Mouse (Mus musculus) kidney, embryonic 14.5 days (tissue): ENCODE results near the gene Gm9999. TPM values are rescaled to one million over a fixed set of nuclear protein-coding genes. Genes with fewer than 3 reads are reported as not detected.

ENCODE experiments used
- ATAC-seq: fragments of 200-750 bp; cut with Nextera tagmentation; 2 replicates; pipeline ENCODE4 v1.8.0; 2017; ENCODE audit warnings: moderate number of reproducible peaks, mild to moderate bottlenecking, moderate TSS enrichment, moderate library complexity; ENCODE audit not compliant: low FRiP score, low TSS enrichment
- H3K27ac ChIP-seq: fragments of 300-500 bp; sonication (generic); 2 replicates; pipeline ENCODE4 v1.5.1; 2014; ENCODE audit warnings: low read depth, mild to moderate bottlenecking, low read length, moderate library complexity, mixed read lengths
- H3K27me3 ChIP-seq: fragments of 300-500 bp; sonication (generic); 2 replicates; pipeline ENCODE4 v1.6.1; 2014; ENCODE audit warnings: mild to moderate bottlenecking, low read length; ENCODE audit not compliant: control insufficient read depth, insufficient read depth
- H3K36me3 ChIP-seq: fragments of 300-500 bp; sonication (generic); 2 replicates; pipeline ENCODE4 v1.6.1; 2014; ENCODE audit warnings: low read length, mixed read lengths; ENCODE audit not compliant: control insufficient read depth, insufficient read depth
- H3K4me1 ChIP-seq: fragments of 300-500 bp; sonication (generic); 2 replicates; pipeline ENCODE4 v1.6.1; 2014; ENCODE audit warnings: low read length, mixed read lengths; ENCODE audit not compliant: control insufficient read depth, insufficient read depth
- H3K4me2 ChIP-seq: fragments of 300-500 bp; sonication (generic); replicated peaks from 2 replicates; pipeline ENCODE4 v1.6.1; 2014; ENCODE audit warnings: low read depth, mild to moderate bottlenecking, low read length
- H3K4me3 ChIP-seq: fragments of 300-500 bp; sonication (generic); 2 replicates; pipeline ENCODE4 v1.5.1; 2014; ENCODE audit warnings: mild to moderate bottlenecking, low read length
- H3K9ac ChIP-seq: fragments of 300-500 bp; sonication (generic); 2 replicates; pipeline ENCODE4 v1.6.1; 2014; ENCODE audit warnings: low read depth, mild to moderate bottlenecking, low read length, moderate library complexity
- H3K9me3 ChIP-seq: fragments of 300-500 bp; sonication (generic); 2 replicates; pipeline ENCODE4 v1.6.1; 2016; ENCODE audit warnings: low read length; ENCODE audit not compliant: control insufficient read depth
- WGBS: fragments of 180-500 bp; shearing (Covaris S2); extraction: QIAGEN DNeasy Blood & Tissue Kit; methylation state at CpG from one replicate; pipeline ENCODE4 v1.1.7; 2014; 5-methylcytosine and 5-hydroxymethylcytosine counted together
- polyA plus RNA-seq: library from polyadenylated mRNA; unstranded; fragments of >200 nt; fragmentation: Nextera tagmentation; extraction: Ambion mirVana; gene quantifications from 2 replicates; pipeline ENCODE4 v1.2.1, GENCODE M21; 2014

Gm9999 gene
- polyA plus RNA-seq, 1 experiment from 2014 or later = not detected

DNA sequence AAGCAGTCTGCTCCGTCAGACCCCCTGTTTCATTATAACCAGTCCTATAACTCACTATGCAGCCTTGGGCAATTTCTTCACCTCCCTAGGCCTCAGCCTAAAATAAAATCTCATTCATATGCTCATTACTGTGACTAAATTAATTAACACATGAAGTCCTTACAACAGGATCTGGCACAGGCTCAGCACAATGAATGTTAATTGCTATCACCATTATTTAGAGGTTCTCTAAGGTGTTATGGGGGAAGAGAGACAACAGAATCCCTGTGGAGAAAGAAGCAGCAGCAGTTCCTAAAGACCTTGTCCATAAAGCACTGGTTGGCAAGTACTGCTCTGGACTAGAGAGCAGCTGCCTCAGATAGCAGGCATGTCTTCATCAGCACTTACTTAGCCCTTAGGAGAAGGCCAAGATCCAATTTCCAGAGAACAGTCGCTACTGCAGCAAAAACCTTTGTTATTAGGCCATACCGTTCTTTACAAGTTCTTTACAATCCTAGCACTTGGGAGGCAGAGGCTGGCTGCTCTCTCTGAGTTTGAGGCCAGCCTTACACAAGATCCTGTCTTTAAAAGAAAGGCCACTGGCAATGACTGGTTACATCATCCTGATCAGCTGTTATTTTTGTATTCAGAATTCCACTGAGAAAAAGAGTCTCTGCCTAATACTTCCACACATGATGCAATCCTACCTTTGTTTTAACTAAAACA, 20.2 kb downstream of the Gm9999 start:
- 44% methylated on average over 3 of the region's 3 CpGs for WGBS
- peaks cover 7% of the 10 kb centered on the region for H3K36me3 ChIP-seq
- H3K4me1 ChIP-seq = peaks cover 17% of the 10 kb centered on the region; the same call in 1 of the 2 replicates
- no peaks in the 10 kb centered on the region for H3K9me3 ChIP-seq
- no peak for ATAC-seq
- no peak overlapping the region for H3K4me2 ChIP-seq
- no peak overlapping the region for H3K9ac ChIP-seq
- no peaks in the 10 kb centered on the region for H3K27me3 ChIP-seq
- no peak overlapping the region for H3K27ac ChIP-seq
- no peak overlapping the region for H3K4me3 ChIP-seq

DNA sequence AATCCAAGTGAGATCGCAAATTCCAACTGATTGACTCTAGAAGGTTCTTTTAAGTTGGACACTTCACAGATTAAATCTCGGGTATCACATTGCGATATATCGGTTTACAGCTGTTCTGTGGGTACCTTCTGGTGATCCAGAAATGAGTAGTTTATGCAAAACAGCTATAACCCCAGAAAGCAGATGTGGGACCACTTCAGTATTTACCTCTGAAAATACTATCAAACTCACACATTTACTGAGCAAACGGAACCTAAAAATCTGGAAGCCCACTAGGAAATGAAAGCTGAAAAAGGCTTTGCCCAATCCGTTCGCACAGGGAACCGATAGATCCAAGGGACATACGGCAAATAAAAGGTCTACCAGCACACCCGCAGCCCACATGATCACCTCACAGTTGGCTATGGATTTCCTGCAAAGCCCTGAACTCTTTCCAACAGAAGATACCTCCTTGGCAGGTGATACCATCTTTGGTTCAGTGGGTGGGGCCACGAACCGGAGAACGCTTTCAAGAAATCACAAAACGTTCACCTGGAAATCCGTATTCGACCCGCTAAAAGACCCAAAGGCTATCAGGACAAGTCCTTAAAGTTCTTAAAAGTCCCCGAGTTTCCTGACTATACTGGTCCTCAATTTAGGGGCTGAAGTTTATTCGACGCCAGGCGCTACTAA, 23.9 kb downstream of the Gm9999 start:
- H3K4me1 ChIP-seq = peaks cover 7% of the 10 kb centered on the region; the same call in 1 of the 2 replicates
- no peaks in the 10 kb centered on the region for H3K27me3 ChIP-seq
- H3K9ac ChIP-seq = peak overlapping the region; percentile 83
- ATAC-seq = no peak
- H3K27ac ChIP-seq = peak overlapping the region; percentile 90
- H3K36me3 ChIP-seq = no peaks in the 10 kb centered on the region
- H3K4me3 ChIP-seq = peak overlapping the region; percentile 81
- 16% methylated on average over 21 of the region's 21 CpGs for WGBS
- H3K4me2 ChIP-seq = peak overlapping the region; percentile 81
- H3K9me3 ChIP-seq = no peaks in the 10 kb centered on the region

DNA sequence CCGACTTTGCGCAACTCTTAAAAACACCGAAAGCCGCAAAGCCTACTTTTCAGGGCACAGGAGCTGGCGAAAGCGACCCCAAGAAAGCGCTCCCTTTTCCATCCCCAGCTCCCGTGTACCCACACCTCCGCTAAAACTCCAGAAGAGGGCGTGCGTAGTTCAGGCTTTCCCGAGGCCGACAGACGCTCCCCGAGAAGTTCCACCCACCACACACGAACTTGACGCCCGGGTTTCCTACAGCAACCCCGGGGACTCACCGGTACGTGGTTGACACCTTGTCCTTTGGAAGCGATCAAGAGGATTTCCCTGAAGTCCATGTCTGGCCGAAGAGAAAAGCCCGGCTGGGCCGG, 24.4 kb downstream of the Gm9999 start:
- Histone ChIP-seq H3K9me3 (no peaks in the 10 kb centered on the region), H3K4me3 (peak overlapping the region; percentile 81), H3K9ac (peak overlapping the region; percentile 83), H3K27ac (peak overlapping the region; percentile 90), H3K4me1 (peaks cover 7% of the 10 kb centered on the region; the same call in 1 of the 2 replicates), H3K27me3 (no peaks in the 10 kb centered on the region), H3K4me2 (peak overlapping the region; percentile 81), H3K36me3 (no peaks in the 10 kb centered on the region)
- under 1% methylated on average over 25 of the region's 25 CpGs for WGBS
- peak; percentile 50 for ATAC-seq

DNA sequence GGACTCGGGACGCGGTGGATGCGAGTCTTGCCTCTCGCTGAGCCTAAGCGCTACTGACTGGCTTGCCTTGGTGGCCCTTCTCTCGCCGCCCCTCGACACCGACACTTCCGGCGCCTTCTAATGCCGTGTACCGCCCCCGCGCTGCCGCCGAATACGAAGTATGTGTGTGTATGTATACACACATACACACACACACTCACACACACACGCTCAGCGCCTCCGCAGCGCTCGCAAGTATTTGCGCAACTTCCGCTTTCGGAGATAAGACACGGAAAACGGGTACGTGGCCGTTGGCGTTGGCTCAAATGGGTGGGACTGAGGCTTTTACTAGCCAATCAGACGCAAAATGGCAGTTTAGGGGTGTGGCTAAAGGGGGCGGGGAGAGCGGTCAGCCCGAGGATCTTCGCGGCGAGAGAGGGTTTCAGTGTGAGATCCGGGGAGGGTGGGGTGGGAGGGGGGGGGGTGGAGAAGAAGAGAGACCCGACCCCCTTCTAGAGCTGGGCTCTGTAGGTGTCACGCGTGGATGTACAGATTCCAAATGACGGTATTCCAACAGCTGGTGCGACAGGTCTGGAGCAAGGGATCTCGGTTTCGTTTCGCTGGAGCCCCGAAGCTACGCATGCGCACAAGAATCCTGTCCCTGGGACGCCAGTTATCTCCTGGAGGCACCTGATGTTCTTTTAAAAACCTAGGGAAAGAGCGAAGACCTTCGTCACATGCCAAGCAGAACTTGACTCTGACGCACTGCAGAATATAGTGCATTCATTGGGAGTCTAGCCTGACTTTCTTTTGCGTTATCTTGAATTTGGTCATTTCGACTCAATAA, 25.0 kb downstream of the Gm9999 start, which contains the start of gene Spty2d1:
Spty2d1 (minus strand) TSS at position 244 of the 826 bp plus-strand sequence.
- WGBS = 1% methylated on average over 57 of the region's 57 CpGs
- H3K9me3 ChIP-seq = no peaks in the 10 kb centered on the region

DNA sequence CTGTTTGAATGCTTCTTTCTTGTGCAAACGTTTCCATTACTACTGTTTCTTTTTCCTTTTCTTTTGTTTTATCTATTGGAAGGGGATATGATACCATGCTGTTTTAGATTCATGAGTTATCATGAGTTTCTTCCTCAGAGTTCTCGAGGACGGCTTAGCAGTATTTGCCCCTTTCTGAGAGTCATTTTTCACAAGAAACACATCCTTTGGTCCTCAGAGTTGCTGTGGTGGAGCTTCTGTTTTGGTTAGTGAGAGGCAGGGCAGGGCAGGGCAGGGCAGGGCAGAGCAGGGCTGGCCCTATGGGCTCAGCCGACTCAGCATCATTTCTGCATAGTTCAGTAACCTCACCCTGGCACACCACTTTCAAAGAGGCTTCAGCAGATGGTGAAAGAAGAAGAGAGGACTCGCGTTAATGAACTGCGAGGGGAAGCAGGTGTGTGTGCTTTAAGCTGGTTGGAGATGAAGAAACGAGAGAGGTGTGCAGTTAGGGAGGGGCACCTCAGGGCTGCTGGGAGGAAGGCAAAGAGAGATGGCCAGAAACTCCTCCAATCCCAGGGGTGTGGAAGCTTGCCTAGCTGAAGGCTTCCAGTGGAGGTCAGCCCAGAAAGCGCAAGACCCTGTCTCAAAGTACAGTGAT, 29.9 kb downstream of the Gm9999 start:
- WGBS = 31% methylated on average over 9 of the region's 9 CpGs
- H3K4me1 ChIP-seq = peaks cover 17% of the 10 kb centered on the region; the same call in 1 of the 2 replicates
- H3K27ac ChIP-seq = no peak overlapping the region
- ATAC-seq = no peak
- no peaks in the 10 kb centered on the region for H3K27me3 ChIP-seq
- no peak overlapping the region for H3K4me2 ChIP-seq
- H3K4me3 ChIP-seq = no peak overlapping the region
- no peak overlapping the region for H3K9ac ChIP-seq
- no peaks in the 10 kb centered on the region for H3K9me3 ChIP-seq
- no peaks in the 10 kb centered on the region for H3K36me3 ChIP-seq

More for the DNA sequence above, 25.0 kb downstream of the Gm9999 start, which contains the start of gene Spty2d1:
- Histone ChIP-seq H3K27ac (peak within 1 kb of the TSS; percentile 90), H3K27me3 (no peaks in the 10 kb centered on the region), H3K4me3 (peak within 1 kb of the TSS; percentile 81), H3K9ac (peak within 1 kb of the TSS; percentile 83), H3K36me3 (no peaks in the 10 kb centered on the region), H3K4me2 (peak within 1 kb of the TSS; percentile 84), H3K4me1 (peaks cover 11% of the 10 kb centered on the region; the same call in 1 of the 2 replicates)
- ATAC-seq = peak; percentile 96

DNA sequence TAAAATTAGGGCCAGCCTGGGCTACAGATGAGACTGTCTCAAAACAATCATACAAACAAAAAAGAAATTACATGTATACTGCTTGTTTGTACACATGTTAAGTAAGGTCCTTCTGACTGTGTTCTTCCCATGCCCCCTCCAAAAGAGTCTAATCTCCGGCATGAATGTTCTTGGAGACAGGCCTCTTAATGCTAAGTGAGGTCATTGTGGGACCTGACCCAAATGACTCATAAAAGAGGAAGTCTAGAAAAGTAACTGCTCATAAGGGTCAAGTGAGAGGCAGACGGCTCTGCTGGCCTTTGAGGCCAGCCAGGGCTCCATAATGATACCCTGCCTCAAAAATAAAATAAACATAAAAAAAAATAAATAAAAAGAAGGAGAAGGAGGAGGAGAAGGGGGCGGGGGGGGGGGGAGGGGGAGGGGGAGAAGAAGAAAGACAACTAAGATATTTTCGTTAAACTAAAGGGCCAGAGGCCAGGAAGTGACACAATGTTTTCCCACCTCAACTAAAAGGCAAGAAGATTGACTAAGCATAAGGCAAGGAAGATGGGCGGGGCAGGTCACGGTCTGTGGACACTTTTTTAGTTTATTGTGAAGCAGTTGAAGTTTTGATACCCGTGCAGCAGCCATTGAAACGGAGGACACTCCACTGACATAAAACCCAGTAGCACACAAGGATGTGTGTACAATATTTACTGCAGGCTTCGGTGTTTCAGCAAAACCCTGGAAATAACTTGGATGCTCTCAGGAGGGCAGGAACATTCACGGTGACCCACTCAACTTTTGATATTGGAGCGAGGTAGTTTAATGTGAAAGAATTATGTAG, 31.4 kb downstream of the Gm9999 start:
- H3K4me1 ChIP-seq = peaks cover 15% of the 10 kb centered on the region; the same call in 1 of the 2 replicates
- H3K9ac ChIP-seq = no peak overlapping the region
- no peaks in the 10 kb centered on the region for H3K36me3 ChIP-seq
- no peak overlapping the region for H3K27ac ChIP-seq
- no peak overlapping the region for H3K4me3 ChIP-seq
- no peaks in the 10 kb centered on the region for H3K9me3 ChIP-seq
- WGBS = 53% methylated on average over 10 of the region's 11 CpGs
- ATAC-seq = no peak
- no peaks in the 10 kb centered on the region for H3K27me3 ChIP-seq
- no peak overlapping the region for H3K4me2 ChIP-seq

DNA sequence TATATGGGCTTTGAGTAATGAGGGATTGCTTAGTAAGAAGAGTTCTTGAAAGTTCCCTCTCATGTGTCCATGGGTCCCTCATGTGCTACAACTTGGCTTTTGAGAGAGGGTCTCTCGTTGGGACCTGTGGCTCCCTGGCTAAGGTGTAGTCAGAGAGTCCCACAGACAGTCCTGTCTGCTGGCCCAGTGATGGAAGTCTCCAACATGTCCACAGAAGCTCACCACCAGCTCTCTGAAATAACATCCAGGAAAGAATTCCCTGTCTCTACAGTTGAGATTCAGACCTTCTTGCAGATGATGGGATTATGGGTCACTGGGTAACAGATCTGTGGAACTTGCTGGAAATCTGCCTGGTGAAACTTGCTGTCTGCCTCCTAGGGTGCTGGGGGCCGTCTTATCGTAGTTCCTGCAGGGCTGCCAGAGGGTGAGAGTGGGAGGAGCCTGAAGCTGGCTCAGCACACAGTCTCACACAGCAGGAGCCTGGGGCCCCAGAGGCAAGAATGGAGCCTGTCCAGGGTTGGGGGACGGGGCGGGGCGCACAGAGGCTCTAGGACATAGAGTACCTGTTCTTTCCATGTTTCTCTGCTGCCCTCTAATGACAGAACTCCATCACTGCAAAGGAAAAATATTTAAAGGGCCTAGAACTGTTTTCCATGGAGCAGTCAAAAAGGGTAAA, 32.1 kb downstream of the Gm9999 start:
- ATAC-seq = peak; percentile 97
- WGBS = 11% methylated on average over 6 of the region's 6 CpGs
- Histone ChIP-seq H3K27me3 (no peaks in the 10 kb centered on the region), H3K4me3 (no peak overlapping the region), H3K36me3 (no peaks in the 10 kb centered on the region), H3K9me3 (no peaks in the 10 kb centered on the region), H3K27ac (no peak overlapping the region), H3K9ac (0 out of 2 replicates have a peak overlapping the region, but pooled peaks have one; percentile 18), H3K4me2 (peak overlapping the region; percentile 15; the same call in 1 of the 2 replicates), H3K4me1 (peaks cover 15% of the 10 kb centered on the region; the same call in 1 of the 2 replicates)
